Mouse (Mus musculus) lung, adult 2 months (tissue): ENCODE results near the gene Tas2r138.

ENCODE experiments used
- CTCF ChIP-seq: fragments of 200-500 bp; IDR thresholded peaks from 2 replicates; pipeline ENCODE4 v1.5.1; 2011; ENCODE audit warnings: mild to moderate bottlenecking, low read length, control low read depth; ENCODE audit not compliant: insufficient read depth
- POLR2A ChIP-seq: fragments of 200-500 bp; IDR thresholded peaks from 2 replicates; pipeline ENCODE4 v1.6.1; 2011; ENCODE audit warnings: low read depth, mild to moderate bottlenecking, control low read depth, low read length, borderline replicate concordance; ENCODE audit errors: extremely low read depth

DNA sequence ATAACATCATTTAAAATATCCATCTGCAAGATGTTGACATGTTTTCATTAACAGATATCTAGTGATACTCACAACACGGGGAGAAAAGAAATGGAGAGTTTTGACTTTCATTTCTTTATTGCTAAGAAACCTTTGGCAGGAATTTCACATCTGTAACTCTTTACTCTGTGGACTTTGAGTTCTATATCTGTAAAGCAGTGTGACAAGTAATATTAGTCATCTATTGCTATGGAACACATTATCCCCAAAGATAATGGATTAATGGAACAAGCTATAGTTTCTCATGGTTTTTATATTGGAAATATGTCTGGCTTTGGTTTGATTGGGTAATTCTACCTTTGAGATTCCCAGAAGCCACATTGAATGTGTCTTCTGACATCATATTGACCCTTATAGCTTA is 37.8 kb upstream of the Tas2r138 start:
- TF ChIP-seq POLR2A (no peak), CTCF (no peak)
